8 mouse cellular contexts compared by ENCODE assay signal in the genomic region with DNA sequence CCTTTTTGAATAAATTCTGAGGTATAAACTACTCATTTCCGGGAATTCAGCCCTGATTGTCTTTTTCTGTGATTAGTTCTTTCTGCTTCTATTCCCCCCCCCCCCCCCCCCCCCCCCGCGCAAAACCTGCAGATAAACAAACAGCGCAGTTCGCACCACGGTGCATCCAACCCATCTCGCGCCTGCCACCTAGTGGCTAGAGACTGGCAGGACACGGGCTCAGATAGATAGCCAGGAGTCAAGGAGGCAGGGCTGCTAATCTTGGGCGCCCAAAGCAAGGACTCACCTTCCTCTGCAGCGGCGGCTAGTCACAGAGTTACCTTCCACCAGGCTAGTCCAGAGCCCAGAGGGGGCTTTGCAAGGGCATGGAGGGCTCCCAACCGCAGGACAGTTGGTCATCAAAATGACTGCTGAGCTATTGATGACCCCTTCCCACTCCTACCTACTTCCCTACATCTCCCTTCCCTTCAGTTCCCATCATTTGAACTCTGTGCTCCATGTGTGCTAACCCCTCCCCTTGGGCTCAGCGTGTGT. TPM values are rescaled to one million over a fixed set of nuclear protein-coding genes. Genes with fewer than 3 reads are reported as not detected.
DNase-seq lines count a peak whose midpoint lies in the region; ATAC-seq lines count a peak whose summit lies in the region.

No protein-coding gene starts in this region.

- no peak overlapping the region for H3K9ac ChIP-seq in forebrain, embryonic 11.5 days (ENCODE audit: low read length)
- H3K9ac ChIP-seq in forebrain, embryonic 16.5 days (replicated peaks; ENCODE audit: low read depth, low read length) = no peak overlapping the region

- H3K4me2 ChIP-seq in forebrain, embryonic 11.5 days (ENCODE audit: low read depth, low read length, severe bottlenecking) = no peak overlapping the region
- H3K4me2 ChIP-seq in forebrain, embryonic 16.5 days (ENCODE audit: low read length) = no peak overlapping the region

- DNase-seq in forebrain, embryonic 11.5 days (ENCODE audit: low spot score) = peak; percentile 86
- peak; percentile 84 for DNase-seq in cerebellum, adult 11 months
- DNase-seq in forelimb bud, embryonic 11.5 days (ENCODE audit: low read depth, low spot score) = peak; percentile 68
- peak; percentile 31 for DNase-seq in hindlimb bud, embryonic 11.5 days (ENCODE audit: extremely low spot score, low read depth, low spot score)
- DNase-seq in layer of hippocampus, postnatal 36 days = peak; percentile 68 to 74
- DNase-seq in mesoderm, embryonic 11.5 days (ENCODE audit: low read depth, low spot score) = peak; percentile 83
- peak; percentile 58 for DNase-seq in spleen, adult 12 weeks (ENCODE audit: low spot score)

- H3K4me1 ChIP-seq in forebrain, embryonic 11.5 days (replicated peaks; ENCODE audit: control insufficient read depth, insufficient read depth, low read length) = no peaks in the 10 kb centered on the region
- no peaks in the 10 kb centered on the region for H3K4me1 ChIP-seq in forebrain, embryonic 16.5 days (replicated peaks; ENCODE audit: control insufficient read depth, insufficient read depth, low read length)

- H3K4me3 ChIP-seq in forebrain, embryonic 11.5 days (ENCODE audit: low read depth, low read length) = no peak overlapping the region
- H3K4me3 ChIP-seq in forebrain, embryonic 16.5 days (replicated peaks; ENCODE audit: low read length) = no peak overlapping the region

- H3K36me3 ChIP-seq in forebrain, embryonic 11.5 days (ENCODE audit: control insufficient read depth, insufficient read depth, low read length) = no peaks in the 10 kb centered on the region
- H3K36me3 ChIP-seq in forebrain, embryonic 16.5 days (ENCODE audit: control insufficient read depth, insufficient read depth) = no peaks in the 10 kb centered on the region

- H3K27ac ChIP-seq in forebrain, embryonic 11.5 days (ENCODE audit: low read depth, low read length) = no peak overlapping the region
- no peak overlapping the region for H3K27ac ChIP-seq in forebrain, embryonic 16.5 days (ENCODE audit: low read length)

- no peaks in the 10 kb centered on the region for H3K27me3 ChIP-seq in forebrain, embryonic 11.5 days (ENCODE audit: control insufficient read depth, insufficient read depth, low read length)
- H3K27me3 ChIP-seq in forebrain, embryonic 16.5 days (replicated peaks; ENCODE audit: control insufficient read depth, insufficient read depth, low read length) = peaks cover 15% of the 10 kb centered on the region

- peak; percentile 39; the same call in 1 of the 2 replicates for ATAC-seq in forebrain, embryonic 11.5 days (replicated peaks; ENCODE audit: low FRiP score)
- no peak for ATAC-seq in forebrain, embryonic 16.5 days

- no peaks in the 10 kb centered on the region for H3K9me3 ChIP-seq in forebrain, embryonic 11.5 days (ENCODE audit: control insufficient read depth, low read length)
- no peaks in the 10 kb centered on the region for H3K9me3 ChIP-seq in forebrain, embryonic 16.5 days (ENCODE audit: control insufficient read depth, low read length)

- WGBS in forebrain, embryonic 11.5 days = 12% methylated on average over 12 of the region's 14 CpGs
- 5% methylated on average over 12 of the region's 14 CpGs for WGBS in forebrain, embryonic 16.5 days

RNA-seq across cellular contexts. Expression of gene Zfand2a, which starts 20.8 kb away (rescaled TPM):
- polyA plus RNA-seq in forebrain, embryonic 11.5 days (2014; fragmentation: Nextera tagmentation; extraction: Ambion mirVana) = 6.4 and 7.9 TPM in 2 replicates
- 18.8 and 21.4 TPM in 2 replicates for polyA plus RNA-seq in forebrain, embryonic 16.5 days (2015; fragmentation: Nextera tagmentation; extraction: Ambion mirVana)
- 10 to 100 TPM; 62.5 to 66.6 TPM for total RNA-seq in layer of hippocampus, postnatal 36 days (2021)

RNA-seq across cellular contexts. Expression of gene Uncx, which starts 38.2 kb away (rescaled TPM):
- polyA plus RNA-seq in forebrain, embryonic 11.5 days (2014; fragmentation: Nextera tagmentation; extraction: Ambion mirVana) = 27.3 and 28.2 TPM in 2 replicates
- polyA plus RNA-seq in forebrain, embryonic 16.5 days (2015; fragmentation: Nextera tagmentation; extraction: Ambion mirVana) = 1.6 and 6.4 TPM in 2 replicates
- total RNA-seq in layer of hippocampus, postnatal 36 days (2021) = under 1 TPM in 1 of 2 experiments, not detected in 1; 0.12 TPM

RNA-seq across cellular contexts. Expression of gene 3110082I17Rik, which starts 44.8 kb away (rescaled TPM):
- polyA plus RNA-seq in forebrain, embryonic 11.5 days (2014; fragmentation: Nextera tagmentation; extraction: Ambion mirVana) = 38.5 and 47.5 TPM in 2 replicates
- 21.4 and 22.7 TPM in 2 replicates for polyA plus RNA-seq in forebrain, embryonic 16.5 days (2015; fragmentation: Nextera tagmentation; extraction: Ambion mirVana)
- total RNA-seq in layer of hippocampus, postnatal 36 days (2021) = 10 to 100 TPM; 15.2 to 15.7 TPM

Comparison
In these comparisons a context has a peak if more than half of its experiments do, and no peak if none do; other contexts are left out.
1. DNase-seq: peak in every context shown above with its lines; median percentile 86 in forebrain, embryonic 11.5 days; 84 in cerebellum, adult 11 months; 83 in mesoderm, embryonic 11.5 days; 71 in layer of hippocampus, postnatal 36 days; 68 in forelimb bud, embryonic 11.5 days; 58 in spleen, adult 12 weeks; 31 in hindlimb bud, embryonic 11.5 days.